Mouse (Mus musculus) ovary, postnatal 36 days (tissue): ENCODE data around the gene Tenm4.

ENCODE experiments used
- DNase-seq: peaks from one replicate; pipeline ENCODE4 v3.0.0; 2022; ENCODE audit warnings: low spot score, mixed read lengths

The Tenm4 gene

GRCm38 (mm10) chr7:96242328-96243185 is 71.5 kb downstream of the Tenm4 start:
- DNase-seq = no peak

DNA sequence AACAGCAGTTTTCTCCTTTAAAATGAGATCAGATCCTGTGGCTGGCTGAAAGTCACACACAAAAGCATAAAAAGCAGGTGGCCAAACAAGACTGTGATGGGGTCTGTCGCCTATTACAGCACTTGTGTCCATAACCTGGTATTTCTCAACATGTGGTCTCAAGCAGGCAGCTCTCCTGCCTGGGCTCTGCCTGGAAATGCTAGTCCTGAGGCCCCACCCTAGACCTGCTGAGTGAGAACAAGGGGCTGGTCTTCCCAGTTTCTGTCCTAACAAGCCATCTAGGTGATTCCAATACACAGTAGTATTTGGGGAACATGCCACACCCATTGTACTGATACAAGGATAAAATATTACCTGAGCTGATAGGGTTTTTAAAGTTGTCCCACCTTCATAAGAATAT is 73.8 kb downstream of the Tenm4 start:
- DNase-seq = no peak

- DNase-seq = no peak
These were observed 88.6 kb downstream of the Tenm4 start for GRCm38 (mm10) chr7:96259630-96260029.

- DNase-seq = no peak
These were observed 91.1 kb downstream of the Tenm4 start for GRCm38 (mm10) chr7:96262182-96262581.

- DNase-seq = no peak
These were observed 94.9 kb downstream of the Tenm4 start for GRCm38 (mm10) chr7:96265941-96266340.

DNA sequence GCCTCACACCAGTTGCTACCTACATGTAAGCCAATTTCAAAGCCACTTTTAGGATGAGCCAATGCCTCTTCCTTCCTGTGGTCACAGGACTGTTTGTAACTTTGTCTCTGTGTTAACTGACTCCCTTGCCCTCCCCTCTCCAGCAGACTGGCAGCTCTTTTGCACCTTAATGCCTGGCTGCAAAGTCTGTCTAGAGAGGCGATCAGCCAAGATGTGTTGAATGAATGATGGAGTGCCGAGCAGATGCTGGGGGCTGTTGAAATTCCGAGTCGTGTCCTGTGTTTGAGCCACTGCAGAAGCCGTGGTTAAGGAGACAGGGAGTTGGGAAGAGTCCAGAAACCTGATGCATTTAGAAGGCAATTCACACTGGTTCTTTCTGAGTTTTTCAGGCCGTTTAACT is 96.2 kb downstream of the Tenm4 start:
- no peak for DNase-seq

DNA sequence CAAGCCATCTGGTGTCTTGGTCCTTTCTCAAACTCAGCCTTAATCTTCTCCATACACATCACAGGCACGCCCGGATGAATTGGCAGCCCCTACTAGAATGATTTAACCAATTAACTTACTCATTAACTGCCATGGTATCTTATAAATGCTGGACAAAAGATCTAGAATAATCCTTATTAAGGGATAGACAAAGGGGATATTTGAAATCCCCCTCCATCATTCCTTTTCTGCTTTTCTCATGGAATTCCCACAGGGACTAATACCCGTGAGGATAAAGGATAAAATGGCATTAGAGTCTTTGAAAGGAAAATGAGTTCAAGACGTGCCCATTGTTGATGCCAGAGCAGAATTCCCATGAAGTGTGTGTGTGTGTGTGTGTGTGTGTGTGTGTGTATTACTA is 99.6 kb downstream of the Tenm4 start:
- no peak for DNase-seq

DNA sequence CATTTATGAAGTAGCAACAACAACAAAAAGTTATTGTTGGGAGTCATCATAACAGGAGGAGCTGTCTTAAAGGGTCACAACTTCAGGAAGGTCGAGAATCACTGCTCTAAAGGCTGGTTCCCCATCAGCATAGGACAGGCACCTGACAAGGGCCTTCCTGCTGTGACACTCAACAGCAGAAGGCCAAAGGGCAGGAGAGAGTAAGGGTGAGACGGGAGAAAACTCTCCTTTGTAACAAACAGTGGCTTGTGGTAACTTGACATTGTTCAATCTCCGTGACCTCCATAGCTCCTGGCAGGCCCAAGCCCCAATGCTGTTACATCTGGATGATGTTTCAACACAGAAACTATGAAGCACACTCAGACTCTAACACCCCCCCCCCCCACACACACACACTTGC is 101.0 kb downstream of the Tenm4 start:
- DNase-seq = no peak

- DNase-seq = no peak
These were observed 103.4 kb downstream of the Tenm4 start for GRCm38 (mm10) chr7:96274486-96274885.

GRCm38 (mm10) chr7:96277550-96277949 is 106.5 kb downstream of the Tenm4 start:
- no peak for DNase-seq

GRCm38 (mm10) chr7:96278378-96278777 is 107.3 kb downstream of the Tenm4 start:
- DNase-seq = no peak

DNA sequence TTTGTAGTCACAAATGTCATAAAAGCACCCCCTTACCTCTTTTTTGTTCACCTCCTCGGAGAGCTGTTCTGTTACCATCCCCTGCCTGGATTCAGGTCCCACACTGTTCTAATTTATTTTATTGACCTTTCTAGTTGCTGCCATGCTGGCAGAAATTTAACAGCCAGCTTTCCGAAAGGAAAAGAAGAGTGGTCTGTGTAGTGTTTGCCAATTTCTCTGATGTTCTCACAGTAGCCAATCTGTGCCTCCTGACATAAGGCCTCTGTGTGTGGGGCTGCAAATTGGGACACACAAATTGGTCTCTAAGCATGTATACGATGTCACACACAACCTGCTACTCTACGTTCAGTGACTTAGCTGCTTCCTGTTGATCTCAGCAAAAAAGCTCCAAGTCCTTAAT is 109.7 kb downstream of the Tenm4 start:
- no peak for DNase-seq

- DNase-seq = no peak
These were observed 119.5 kb downstream of the Tenm4 start for GRCm38 (mm10) chr7:96290576-96290975.

DNA sequence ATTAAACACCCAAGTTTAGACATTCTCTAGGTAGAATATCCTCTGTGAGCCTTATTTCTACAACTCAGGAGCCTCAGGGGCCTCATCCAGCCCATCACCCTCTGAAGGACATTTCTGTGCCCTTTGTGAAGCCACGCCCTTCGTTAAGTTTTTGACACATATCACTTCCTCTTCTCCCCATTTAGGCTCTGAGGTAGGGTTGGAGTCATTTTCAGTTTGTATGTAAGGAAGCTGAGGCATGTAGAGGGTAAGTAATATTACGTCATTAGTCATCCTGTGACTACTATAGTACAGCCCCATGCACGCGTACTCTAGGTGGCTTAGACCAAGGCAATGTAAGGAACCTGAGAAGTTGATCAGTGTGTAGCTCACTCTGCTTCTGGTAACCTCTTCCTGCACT is 124.9 kb downstream of the Tenm4 start:
- no peak for DNase-seq

GRCm38 (mm10) chr7:96300826-96301397 is 129.9 kb downstream of the Tenm4 start:
- no peak for DNase-seq

DNA sequence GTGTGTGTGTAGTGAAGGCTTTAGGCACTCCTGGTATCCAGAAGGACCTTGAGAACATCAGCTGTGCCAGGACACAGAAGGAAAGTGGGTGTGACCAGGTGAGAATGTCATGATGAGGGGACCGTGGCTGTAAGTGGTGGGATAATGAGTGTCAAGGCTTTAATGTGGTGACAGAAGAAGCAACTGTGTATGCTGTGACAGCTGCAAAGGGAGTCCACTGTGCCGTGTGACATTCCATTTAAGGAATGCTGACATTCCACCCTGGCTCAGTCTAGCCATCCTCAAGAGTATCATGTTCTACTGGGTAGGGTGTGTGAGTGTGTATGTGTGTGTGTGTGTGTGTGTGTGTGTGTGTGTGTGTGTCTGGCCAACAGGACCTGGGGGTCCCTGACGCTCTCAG is 130.8 kb downstream of the Tenm4 start:
- DNase-seq = no peak

DNA sequence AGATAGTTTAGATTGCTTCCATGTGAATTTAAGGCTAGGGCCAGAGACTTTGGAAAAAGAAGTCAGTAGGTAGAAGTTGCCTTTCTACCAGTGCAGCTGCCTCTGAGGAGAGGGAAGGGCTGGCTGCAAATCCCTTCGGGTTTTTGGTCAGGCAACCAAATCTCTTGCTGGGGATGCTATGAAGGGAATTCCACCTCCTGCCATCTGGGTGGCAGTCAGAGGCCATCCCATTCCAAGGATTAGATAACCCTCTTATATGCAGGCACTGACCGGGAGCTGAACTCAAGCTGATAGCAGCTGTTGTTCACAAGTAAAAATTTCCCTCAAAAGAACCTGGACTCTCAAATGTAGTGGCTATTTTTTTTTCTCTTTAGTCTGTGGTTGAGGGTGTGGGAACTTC is 132.9 kb downstream of the Tenm4 start:
- DNase-seq = no peak

- DNase-seq = no peak
These were observed 134.4 kb downstream of the Tenm4 start for GRCm38 (mm10) chr7:96305382-96305935.

DNA sequence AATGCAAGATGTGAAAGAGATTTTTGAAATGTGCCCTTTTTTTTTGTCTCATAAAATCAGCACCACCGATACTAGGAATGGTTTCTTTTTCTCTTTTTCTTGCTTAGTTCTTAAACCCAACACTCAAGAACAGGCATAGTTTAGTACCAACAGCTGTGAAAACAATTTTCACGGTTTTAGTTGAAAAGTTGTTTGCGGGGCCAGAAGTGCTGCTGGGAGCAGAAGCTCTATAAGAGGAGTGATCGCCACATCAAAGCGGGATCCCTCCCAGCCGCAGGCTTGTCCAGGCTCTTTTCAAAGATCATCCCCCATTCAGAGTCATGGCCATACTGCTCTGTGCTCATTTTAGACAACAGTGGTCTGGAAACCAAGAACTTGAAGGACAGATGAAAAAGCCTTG is 137.1 kb downstream of the Tenm4 start:
- DNase-seq = no peak

- no peak for DNase-seq
These were observed 158.3 kb downstream of the Tenm4 start for GRCm38 (mm10) chr7:96329343-96329742.

DNA sequence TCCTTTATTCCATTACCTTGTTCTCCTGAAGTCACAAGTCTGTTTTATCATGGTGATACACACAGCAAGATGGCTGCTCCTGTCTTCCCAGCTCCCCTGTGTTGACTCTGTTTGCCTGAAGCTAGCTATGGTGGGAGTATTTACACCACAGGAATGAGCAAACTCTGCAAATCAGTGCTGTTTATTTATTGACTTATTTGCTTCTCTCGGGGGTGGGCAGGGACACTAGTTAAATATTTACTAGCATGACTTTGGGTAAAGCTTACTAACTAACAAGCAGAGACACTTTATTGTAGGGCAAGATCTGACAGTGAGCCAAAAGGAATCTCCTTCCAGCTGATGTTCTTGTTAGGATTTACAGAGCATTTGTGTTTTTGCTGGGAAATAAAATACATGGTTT is 160.1 kb downstream of the Tenm4 start:
- no peak for DNase-seq

DNA sequence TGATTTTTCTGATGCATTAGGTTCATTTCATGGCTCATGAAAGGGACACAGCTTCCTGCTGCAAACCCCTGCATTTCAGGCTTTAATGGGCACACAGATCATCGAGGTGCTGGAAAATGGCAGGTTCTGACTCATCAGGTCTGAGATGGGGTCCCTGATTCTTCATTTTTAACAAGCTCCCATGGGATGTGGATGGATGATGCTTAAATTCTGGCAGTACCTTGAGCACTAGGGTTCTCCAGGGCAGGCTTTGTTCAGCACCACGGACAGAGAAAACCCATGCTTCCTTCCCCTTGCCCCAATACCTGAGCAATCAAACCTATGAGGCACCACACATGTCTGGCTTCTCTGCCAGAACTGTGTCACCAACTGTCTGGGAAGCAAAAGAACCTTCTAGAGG is 163.3 kb downstream of the Tenm4 start:
- DNase-seq = peak; percentile 26

DNA sequence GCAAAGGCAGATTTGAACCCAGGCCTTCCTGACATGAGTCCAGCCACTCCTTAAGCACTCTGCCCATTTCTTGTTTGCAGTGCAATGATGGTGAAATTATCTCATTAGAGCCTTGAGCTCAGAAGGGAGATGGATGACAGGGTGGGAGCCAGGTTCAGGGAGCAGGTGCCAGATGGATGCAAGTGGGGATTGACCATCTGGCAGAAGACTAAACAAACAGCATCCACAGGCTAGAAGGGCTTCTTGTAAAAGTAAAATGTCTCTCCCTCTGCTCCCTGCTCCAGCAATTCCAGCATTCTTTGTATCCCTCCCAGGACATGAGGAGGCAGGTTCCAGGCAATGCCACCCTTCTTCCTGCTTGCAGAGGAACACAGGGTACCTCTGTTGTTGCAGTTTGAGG is 165.3 kb downstream of the Tenm4 start:
- no peak for DNase-seq

GRCm38 (mm10) chr7:96340826-96341225 is 169.8 kb downstream of the Tenm4 start:
- no peak for DNase-seq
